Mouse (Mus musculus) ES-Bruce4 (cell line): ENCODE measurements around the gene Fam71e2. TPM values are rescaled to one million over a fixed set of nuclear protein-coding genes. Genes with fewer than 3 reads are reported as not detected.

ENCODE experiments used
- H3K27ac ChIP-seq: 2 replicates; pipeline ENCODE4 v1.5.1; 2012; ENCODE audit warnings: low read length, inconsistent platforms; ENCODE audit not compliant: insufficient read depth
- H3K27me3 ChIP-seq: 2 replicates; pipeline ENCODE4 v1.6.1; 2012; ENCODE audit warnings: mild to moderate bottlenecking, low read length, inconsistent platforms; ENCODE audit not compliant: control insufficient read depth, poor library complexity, insufficient read depth, severe bottlenecking
- H3K36me3 ChIP-seq: 2 replicates; pipeline ENCODE4 v1.6.1; 2012; ENCODE audit warnings: inconsistent platforms, mild to moderate bottlenecking, low read length, moderate library complexity; ENCODE audit not compliant: control insufficient read depth, poor library complexity, insufficient read depth, severe bottlenecking
- H3K4me1 ChIP-seq: one replicate; pipeline ENCODE4 v1.8.1; 2011; ENCODE audit warnings: low read length; ENCODE audit not compliant: control insufficient read depth, insufficient read depth
- H3K4me3 ChIP-seq: 2 replicates; pipeline ENCODE4 v1.5.1; 2011; ENCODE audit warnings: low read depth, mild to moderate bottlenecking, low read length
- H3K9ac ChIP-seq: 2 replicates; pipeline ENCODE4 v1.6.1; 2012; ENCODE audit warnings: low read depth, mild to moderate bottlenecking, inconsistent platforms; ENCODE audit not compliant: poor library complexity, severe bottlenecking
- H3K9me3 ChIP-seq: replicated peaks from 2 replicates; pipeline ENCODE4 v1.6.1; 2012; ENCODE audit warnings: mild to moderate bottlenecking, low read length, inconsistent platforms; ENCODE audit not compliant: control insufficient read depth, poor library complexity, insufficient read depth, severe bottlenecking
- CTCF ChIP-seq: IDR thresholded peaks from one replicate; pipeline ENCODE4 v1.8.1; 2011; ENCODE audit warnings: low read depth, low read length
- EP300 ChIP-seq: IDR thresholded peaks from 2 replicates; pipeline ENCODE4 v1.6.1; 2011; ENCODE audit warnings: low read depth, low read length; ENCODE audit not compliant: insufficient read depth
- POLR2A ChIP-seq: IDR thresholded peaks from one replicate; pipeline ENCODE4 v1.8.1; 2011; ENCODE audit warnings: low read length; ENCODE audit not compliant: insufficient read depth
- polyA plus RNA-seq: library from polyadenylated mRNA; stranded (reverse); fragments of >200 nt; gene quantifications from 2 replicates; pipeline ENCODE4 v1.2.4, GENCODE M21; 2011; ENCODE audit warnings: low read depth; ENCODE audit not compliant: missing spikeins, insufficient read depth, insufficient read length

The Fam71e2 gene
- polyA plus RNA-seq, 1 experiment, result not detected

- Histone ChIP-seq H3K4me3 (no peak overlapping the region), H3K4me1 (no peaks in the 10 kb centered on the region), H3K27me3 (no peaks in the 10 kb centered on the region), H3K9me3 (no peaks in the 10 kb centered on the region), H3K27ac (no peak overlapping the region), H3K36me3 (peaks cover 3% of the 10 kb centered on the region; the same call in 1 of the 2 replicates), H3K9ac (no peak overlapping the region)
- no peak for TF ChIP-seq POLR2A
- TF ChIP-seq CTCF, result no peak
- TF ChIP-seq EP300, result no peak
Measured at GRCm38 (mm10) chr7:4716955-4717354, 54.1 kb downstream of the Fam71e2 start.

- no peak overlapping the region for H3K27ac ChIP-seq
- TF ChIP-seq CTCF (no peak), EP300 (no peak), POLR2A (no peak)
- no peaks in the 10 kb centered on the region for H3K9me3 ChIP-seq
- no peak overlapping the region for H3K9ac ChIP-seq
- no peaks in the 10 kb centered on the region for H3K27me3 ChIP-seq
- H3K4me3 ChIP-seq, result no peak overlapping the region
- no peaks in the 10 kb centered on the region for H3K4me1 ChIP-seq
- H3K36me3 ChIP-seq, result peaks cover 14% of the 10 kb centered on the region
Measured at GRCm38 (mm10) chr7:4712594-4712993, 58.5 kb downstream of the Fam71e2 start.

GRCm38 (mm10) chr7:4705098-4705497, 66.0 kb downstream of the Fam71e2 start:
- H3K4me3 ChIP-seq, result peak overlapping the region; percentile 81

More at GRCm38 (mm10) chr7:4705098-4705497, 66.0 kb downstream of the Fam71e2 start:
- Histone ChIP-seq H3K27ac (peak overlapping the region; percentile 38), H3K9me3 (no peaks in the 10 kb centered on the region), H3K9ac (peak overlapping the region; percentile 82), H3K36me3 (peaks cover 5% of the 10 kb centered on the region), H3K4me1 (peaks cover 2% of the 10 kb centered on the region), H3K27me3 (no peaks in the 10 kb centered on the region)
- peak; percentile 46 for TF ChIP-seq CTCF
- no peak for TF ChIP-seq POLR2A

Other genes with a start within 250 kb of the Fam71e2 start
- gene Tnni3, start 247.1 kb downstream of the Fam71e2 start, polyA plus RNA-seq, result 10.0 and 11.5 TPM in 2 replicates
- 9.2 and 10.0 TPM in 2 replicates for gene Dnaaf3, start 238.8 kb downstream of the Fam71e2 start, polyA plus RNA-seq
- 4.3 and 4.9 TPM in 2 replicates for gene Syt5, start 223.8 kb downstream of the Fam71e2 start, polyA plus RNA-seq
- gene Ptprh, start 167.3 kb downstream of the Fam71e2 start, polyA plus RNA-seq, result not detected in 2 replicates
- 3.8 and 5.5 TPM in 2 replicates for gene Tmem86b, start 139.9 kb downstream of the Fam71e2 start, polyA plus RNA-seq
- 58.6 and 66.3 TPM in 2 replicates for gene Ppp6r1, start 112.3 kb downstream of the Fam71e2 start, polyA plus RNA-seq
- gene Hspbp1, start 86.2 kb downstream of the Fam71e2 start, polyA plus RNA-seq, result 51.8 and 63.3 TPM in 2 replicates
- gene Brsk1, start 80.7 kb downstream of the Fam71e2 start, polyA plus RNA-seq, result 10.9 TPM in 2 replicates
- not detected in 2 replicates for gene Tmem150b, start 46.1 kb downstream of the Fam71e2 start, polyA plus RNA-seq
- 69.0 and 72.3 TPM in 2 replicates for gene Kmt5c, start 31.2 kb downstream of the Fam71e2 start, polyA plus RNA-seq
- 319 and 368 TPM in 2 replicates for gene Cox6b2, start 18.2 kb downstream of the Fam71e2 start, polyA plus RNA-seq
- 1.4 and 1.9 TPM in 2 replicates for gene Il11, start 11.6 kb upstream of the Fam71e2 start, polyA plus RNA-seq
- not detected in 2 replicates for gene Tmem190, start 11.6 kb upstream of the Fam71e2 start, polyA plus RNA-seq
- 2.6 and 6.8 TPM in 2 replicates for gene Tmem238, start 18.4 kb upstream of the Fam71e2 start, polyA plus RNA-seq
- 969 and 977 TPM in 2 replicates for gene Rpl28, start 21.6 kb upstream of the Fam71e2 start, polyA plus RNA-seq
- gene Ube2s, start 41.3 kb upstream of the Fam71e2 start, polyA plus RNA-seq, result 474 and 498 TPM in 2 replicates
- 3.8 and 5.3 TPM in 2 replicates for gene Shisa7, start 73.4 kb upstream of the Fam71e2 start, polyA plus RNA-seq
- gene Isoc2b, start 99.0 kb upstream of the Fam71e2 start, polyA plus RNA-seq, result 3.8 and 4.2 TPM in 2 replicates
- gene Isoc2a, start 105.9 kb upstream of the Fam71e2 start, polyA plus RNA-seq, result 3.3 and 4.3 TPM in 2 replicates
- gene Gm36210, start 135.2 kb upstream of the Fam71e2 start, polyA plus RNA-seq, result 1.1 TPM in 2 replicates
- 5.0 and 5.4 TPM in 2 replicates for gene Zfp628, start 143.9 kb upstream of the Fam71e2 start, polyA plus RNA-seq
- 2.2 and 3.3 TPM in 2 replicates for gene Nat14, start 150.7 kb upstream of the Fam71e2 start, polyA plus RNA-seq
- gene Ssc5d, start 154.5 kb upstream of the Fam71e2 start, polyA plus RNA-seq, result 1.5 and 2.0 TPM in 2 replicates
- 0.48 and 1.0 TPM in 2 replicates for gene Sbk2, start 193.1 kb upstream of the Fam71e2 start, polyA plus RNA-seq
- 0.25 and 0.55 TPM in 2 replicates for gene Sbk3, start 199.9 kb upstream of the Fam71e2 start, polyA plus RNA-seq
- gene Zfp579, start 224.9 kb upstream of the Fam71e2 start, polyA plus RNA-seq, result 7.6 and 10.9 TPM in 2 replicates
- gene Zfp524, start 243.1 kb upstream of the Fam71e2 start, polyA plus RNA-seq, result 2.5 and 4.7 TPM in 2 replicates
- 43.2 and 57.0 TPM in 2 replicates for gene Fiz1, start 243.4 kb upstream of the Fam71e2 start, polyA plus RNA-seq
- gene Gm44973, start 244.2 kb upstream of the Fam71e2 start, polyA plus RNA-seq, result not detected in 2 replicates
- 23.0 and 24.7 TPM in 2 replicates for gene Zfp865, start 249.1 kb upstream of the Fam71e2 start, polyA plus RNA-seq
- 5.6 and 5.7 TPM in 2 replicates for gene Ccdc106, start 249.3 kb upstream of the Fam71e2 start, polyA plus RNA-seq